Mouse (Mus musculus): ENCODE data around the gene Kcns1.

DNA sequence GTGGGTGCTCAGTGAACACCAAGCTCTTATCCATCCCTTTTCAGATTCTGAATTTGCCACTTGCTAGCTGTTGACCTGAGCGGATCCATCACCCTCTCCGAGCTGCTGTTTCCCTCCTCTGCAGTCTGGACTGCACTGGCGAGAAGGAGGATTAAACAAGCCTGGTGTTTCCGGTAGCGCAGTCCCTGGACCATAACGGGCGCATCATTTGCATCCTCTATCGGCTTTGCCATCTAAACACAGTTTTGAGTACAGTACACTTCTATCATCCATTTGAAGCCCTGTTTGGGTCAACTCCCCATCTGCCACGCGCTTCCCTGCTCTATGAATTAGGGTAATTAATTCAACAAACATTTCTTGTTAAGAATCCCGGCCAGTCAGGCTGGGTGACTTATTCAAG, 587 bp downstream of the Kcns1 start:
- no peak for TF ChIP-seq CTCF (IDR thresholded peaks at IDR 0.05; ENCODE audit: low read depth, low read length)
- no peak for TF ChIP-seq POLR2A (IDR thresholded peaks at IDR 0.05; ENCODE audit: borderline replicate concordance, low read depth, low read length)
